Mouse (Mus musculus): Measurements from ENCODE around the gene Ucp3. TPM values are rescaled to one million over a fixed set of nuclear protein-coding genes. Genes with fewer than 3 reads are reported as not detected.
A peak's percentile ranks its signal among the peaks of the same experiment; 100 is the strongest.

Gene Ucp3
- polyA plus RNA-seq, 1 experiment from 2014 or later = not detected

DNA sequence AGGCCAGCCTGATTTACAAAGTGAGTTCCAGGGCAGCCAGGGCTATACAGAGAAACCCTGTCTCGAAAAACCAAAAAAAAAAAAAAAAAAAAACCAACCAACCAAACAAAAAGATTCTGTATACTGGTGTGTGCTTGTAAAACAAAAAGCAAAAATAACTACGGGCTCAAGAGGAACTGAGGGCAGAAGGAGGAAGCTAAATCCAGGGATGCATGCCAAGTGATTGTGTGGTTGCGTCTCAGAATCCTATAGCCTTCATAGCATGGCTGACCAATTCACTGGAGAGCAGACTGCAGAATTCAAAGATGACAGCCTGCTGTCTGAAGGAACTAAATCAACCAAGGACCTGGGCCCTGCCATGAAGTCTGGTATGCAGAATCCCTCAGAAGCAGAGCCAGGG, 61.4 kb downstream of the Ucp3 start:
- Histone ChIP-seq H3K27ac (ENCODE audit: low read depth, low read length) (no peak overlapping the region), H3K27me3 (ENCODE audit: control insufficient read depth, insufficient read depth, low read length) (no peaks in the 10 kb centered on the region), H3K9ac (ENCODE audit: low read length) (no peak overlapping the region), H3K36me3 (ENCODE audit: control insufficient read depth, insufficient read depth, low read length) (no peaks in the 10 kb centered on the region), H3K4me2 (ENCODE audit: low read depth) (no peak overlapping the region), H3K9me3 (ENCODE audit: control insufficient read depth, low read length) (no peaks in the 10 kb centered on the region), H3K4me3 (ENCODE audit: low read depth, low read length) (no peak overlapping the region), H3K4me1 (ENCODE audit: control insufficient read depth, insufficient read depth, low read length) (peaks cover 5% of the 10 kb centered on the region; the same call in 1 of the 2 replicates)
- no peak for ATAC-seq (ENCODE audit: insufficient read depth, low FRiP score, low TSS enrichment)
- WGBS = 87% methylated on average over 3 of the region's 3 CpGs
- DNase-seq (ENCODE audit: low spot score) = no peak

DNA sequence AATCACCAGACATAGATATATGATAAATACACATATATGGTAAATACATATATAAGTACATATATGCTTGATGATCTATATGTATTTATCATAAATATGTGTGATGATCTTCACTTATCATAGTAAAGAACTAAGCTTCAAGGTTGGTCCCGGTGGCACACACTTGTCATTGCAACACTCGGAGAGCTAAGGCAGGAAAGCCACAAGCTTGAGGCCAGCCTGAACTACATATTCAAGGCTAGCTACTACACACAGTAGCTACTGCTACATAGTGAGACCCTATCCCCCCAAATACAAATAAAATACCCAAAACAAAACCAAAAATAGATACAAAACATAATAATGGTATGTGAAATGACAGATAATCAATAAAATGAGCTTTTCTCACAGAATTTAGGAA, 63.0 kb downstream of the Ucp3 start:
- DNase-seq (ENCODE audit: low spot score) (no peak), ATAC-seq (ENCODE audit: insufficient read depth, low FRiP score, low TSS enrichment) (no peak)
- Histone ChIP-seq H3K9ac (ENCODE audit: low read length) (no peak overlapping the region), H3K36me3 (ENCODE audit: control insufficient read depth, insufficient read depth, low read length) (no peaks in the 10 kb centered on the region), H3K4me3 (ENCODE audit: low read depth, low read length) (no peak overlapping the region), H3K9me3 (ENCODE audit: control insufficient read depth, low read length) (no peaks in the 10 kb centered on the region), H3K27me3 (ENCODE audit: control insufficient read depth, insufficient read depth, low read length) (no peaks in the 10 kb centered on the region), H3K4me1 (ENCODE audit: control insufficient read depth, insufficient read depth, low read length) (peaks cover 5% of the 10 kb centered on the region; the same call in 1 of the 2 replicates), H3K4me2 (ENCODE audit: low read depth) (peak overlapping the region; percentile 70), H3K27ac (ENCODE audit: low read depth, low read length) (no peak overlapping the region)
- WGBS = 96% methylated on average over 2 of the region's 2 CpGs

Other genes starting within 250 kb of the Ucp3 start
- 8.9 and 10.4 TPM in 2 replicates for gene Pgm2l1, start 245.6 kb upstream of the Ucp3 start, polyA plus RNA-seq (2014; fragmentation: Nextera tagmentation; extraction: Ambion mirVana)
- 4.9 and 6.1 TPM in 2 replicates for gene P4ha3, start 187.5 kb upstream of the Ucp3 start, polyA plus RNA-seq (2014; fragmentation: Nextera tagmentation; extraction: Ambion mirVana)
- 34.2 and 42.3 TPM in 2 replicates for gene C2cd3, start 100.8 kb upstream of the Ucp3 start, polyA plus RNA-seq (2014; fragmentation: Nextera tagmentation; extraction: Ambion mirVana)
- 116 and 124 TPM in 2 replicates for gene Ppme1, start 100.7 kb upstream of the Ucp3 start, polyA plus RNA-seq (2014; fragmentation: Nextera tagmentation; extraction: Ambion mirVana)
- gene Ucp2, start 20.3 kb downstream of the Ucp3 start, polyA plus RNA-seq (2014; fragmentation: Nextera tagmentation; extraction: Ambion mirVana) = 88.8 and 95.4 TPM in 2 replicates
- gene Dnajb13, start 42.0 kb downstream of the Ucp3 start, polyA plus RNA-seq (2014; fragmentation: Nextera tagmentation; extraction: Ambion mirVana) = 0.25 and 0.84 TPM in 2 replicates
- 18.9 and 20.0 TPM in 2 replicates for gene Coa4, start 64.1 kb downstream of the Ucp3 start, polyA plus RNA-seq (2014; fragmentation: Nextera tagmentation; extraction: Ambion mirVana)
- gene Rab6a, start 134.4 kb downstream of the Ucp3 start, polyA plus RNA-seq (2014; fragmentation: Nextera tagmentation; extraction: Ambion mirVana) = 194 and 200 TPM in 2 replicates
- 57.4 and 60.8 TPM in 2 replicates for gene Mrpl48, start 135.3 kb downstream of the Ucp3 start, polyA plus RNA-seq (2014; fragmentation: Nextera tagmentation; extraction: Ambion mirVana)
- 7.9 and 8.4 TPM in 2 replicates for gene Plekhb1, start 189.4 kb downstream of the Ucp3 start, polyA plus RNA-seq (2014; fragmentation: Nextera tagmentation; extraction: Ambion mirVana)
- 45.2 and 56.6 TPM in 2 replicates for gene Fam168a, start 233.6 kb downstream of the Ucp3 start, polyA plus RNA-seq (2014; fragmentation: Nextera tagmentation; extraction: Ambion mirVana)